Mouse (Mus musculus): Measurements from ENCODE around the gene Gas2l2. TPM values are rescaled to one million over a fixed set of nuclear protein-coding genes. Genes with fewer than 3 reads are reported as not detected.
A peak's percentile ranks its signal among the peaks of the same experiment; 100 is the strongest.

Gas2l2 gene
- polyA plus RNA-seq, 1 experiment from 2014 or later: not detected

- peaks cover 28% of the 10 kb centered on the region for H3K27me3 ChIP-seq (replicated peaks)
- no peaks in the 10 kb centered on the region for H3K9me3 ChIP-seq
- H3K4me3 ChIP-seq: no peak overlapping the region
- H3K4me2 ChIP-seq: no peak overlapping the region
- peaks cover 60% of the 10 kb centered on the region for H3K4me1 ChIP-seq
- no peak overlapping the region for H3K27ac ChIP-seq (replicated peaks)
- no peak overlapping the region for H3K9ac ChIP-seq
- H3K36me3 ChIP-seq: no peaks in the 10 kb centered on the region
- ATAC-seq (ENCODE audit: extremely low read depth, insufficient number of reproducible peaks, low FRiP score, low TSS enrichment): no peak
- 50% methylated on average over 7 of the region's 7 CpGs for WGBS
Observed at GRCm38 (mm10) chr11:83457257-83457656, 28.0 kb upstream of the Gas2l2 start.

- peaks cover 19% of the 10 kb centered on the region for H3K27me3 ChIP-seq (replicated peaks)
- no peak for ATAC-seq (ENCODE audit: extremely low read depth, insufficient number of reproducible peaks, low FRiP score, low TSS enrichment)
- no peak overlapping the region for H3K4me2 ChIP-seq
- H3K4me1 ChIP-seq: peaks cover 52% of the 10 kb centered on the region
- H3K27ac ChIP-seq (replicated peaks): no peak overlapping the region
- no peak overlapping the region for H3K4me3 ChIP-seq
- WGBS: 59% methylated on average over 3 of the region's 3 CpGs
- H3K9ac ChIP-seq: no peak overlapping the region
- 0 out of 2 replicates have a peak, but pooled peaks cover 3% of the 10 kb centered on the region for H3K36me3 ChIP-seq
- H3K9me3 ChIP-seq: no peaks in the 10 kb centered on the region
Observed at GRCm38 (mm10) chr11:83455608-83456007, 26.4 kb upstream of the Gas2l2 start.

GRCm38 (mm10) chr11:83454548-83454947, 25.3 kb upstream of the Gas2l2 start:
- no peaks in the 10 kb centered on the region for H3K9me3 ChIP-seq
- H3K4me1 ChIP-seq: peaks cover 54% of the 10 kb centered on the region
- peak overlapping the region; percentile 4; the same call in 1 of the 2 replicates for H3K9ac ChIP-seq
- no peak overlapping the region for H3K4me3 ChIP-seq
- peaks cover 15% of the 10 kb centered on the region for H3K27me3 ChIP-seq (replicated peaks)
- peak overlapping the region; percentile 30 for H3K27ac ChIP-seq (replicated peaks)
- H3K36me3 ChIP-seq: 0 out of 2 replicates have a peak, but pooled peaks cover 3% of the 10 kb centered on the region
- peak overlapping the region; percentile 33 for H3K4me2 ChIP-seq
- WGBS: 3% methylated on average over 4 of the region's 4 CpGs
- ATAC-seq (ENCODE audit: extremely low read depth, insufficient number of reproducible peaks, low FRiP score, low TSS enrichment): no peak

- Histone ChIP-seq H3K27me3 (replicated peaks) (peaks cover 17% of the 10 kb centered on the region), H3K9me3 (no peaks in the 10 kb centered on the region), H3K27ac (replicated peaks) (no peak overlapping the region), H3K4me3 (no peak overlapping the region), H3K36me3 (0 out of 2 replicates have a peak, but pooled peaks cover 3% of the 10 kb centered on the region), H3K9ac (no peak overlapping the region), H3K4me1 (peaks cover 64% of the 10 kb centered on the region), H3K4me2 (no peak overlapping the region)
- 83% methylated on average over 10 of the region's 10 CpGs for WGBS
- ATAC-seq (ENCODE audit: extremely low read depth, insufficient number of reproducible peaks, low FRiP score, low TSS enrichment): no peak
Observed at GRCm38 (mm10) chr11:83451281-83451680, 22.0 kb upstream of the Gas2l2 start.

GRCm38 (mm10) chr11:83450550-83450949, 21.3 kb upstream of the Gas2l2 start:
- H3K9me3 ChIP-seq: no peaks in the 10 kb centered on the region
- ATAC-seq (ENCODE audit: extremely low read depth, insufficient number of reproducible peaks, low FRiP score, low TSS enrichment): no peak
- H3K4me3 ChIP-seq: no peak overlapping the region
- peaks cover 58% of the 10 kb centered on the region for H3K4me1 ChIP-seq
- no peak overlapping the region for H3K27ac ChIP-seq (replicated peaks)
- WGBS: 30% methylated on average over 1 of the region's 1 CpGs
- H3K9ac ChIP-seq: no peak overlapping the region
- no peak overlapping the region for H3K4me2 ChIP-seq
- H3K36me3 ChIP-seq: 0 out of 2 replicates have a peak, but pooled peaks cover 3% of the 10 kb centered on the region
- H3K27me3 ChIP-seq (replicated peaks): peaks cover 19% of the 10 kb centered on the region

- H3K9me3 ChIP-seq: no peaks in the 10 kb centered on the region
- H3K36me3 ChIP-seq: 0 out of 2 replicates have a peak, but pooled peaks cover 3% of the 10 kb centered on the region
- no peak overlapping the region for H3K4me3 ChIP-seq
- peaks cover 53% of the 10 kb centered on the region for H3K4me1 ChIP-seq
- peaks cover 32% of the 10 kb centered on the region for H3K27me3 ChIP-seq (replicated peaks)
- WGBS: 32% methylated on average over 4 of the region's 4 CpGs
- no peak overlapping the region for H3K4me2 ChIP-seq
- ATAC-seq (ENCODE audit: extremely low read depth, insufficient number of reproducible peaks, low FRiP score, low TSS enrichment): no peak
- H3K27ac ChIP-seq (replicated peaks): peak overlapping the region; percentile 75
- H3K9ac ChIP-seq: 0 out of 2 replicates have a peak overlapping the region, but pooled peaks have one; percentile 33
Observed at GRCm38 (mm10) chr11:83449298-83449697, 20.0 kb upstream of the Gas2l2 start.

- ATAC-seq (ENCODE audit: extremely low read depth, insufficient number of reproducible peaks, low FRiP score, low TSS enrichment): peak; percentile 45
- peaks cover 53% of the 10 kb centered on the region for H3K4me1 ChIP-seq
- H3K36me3 ChIP-seq: 0 out of 2 replicates have a peak, but pooled peaks cover 3% of the 10 kb centered on the region
- H3K9me3 ChIP-seq: no peaks in the 10 kb centered on the region
- peaks cover 36% of the 10 kb centered on the region for H3K27me3 ChIP-seq (replicated peaks)
- 0 out of 2 replicates have a peak overlapping the region, but pooled peaks have one; percentile 15 for H3K9ac ChIP-seq
- peak overlapping the region; percentile 75 for H3K27ac ChIP-seq (replicated peaks)
- no peak overlapping the region for H3K4me3 ChIP-seq
- peak overlapping the region; percentile 16; the same call in 1 of the 2 replicates for H3K4me2 ChIP-seq
Observed at GRCm38 (mm10) chr11:83448927-83449236, 19.6 kb upstream of the Gas2l2 start.

- no peak for ATAC-seq (ENCODE audit: extremely low read depth, insufficient number of reproducible peaks, low FRiP score, low TSS enrichment)
Observed at GRCm38 (mm10) chr11:83448021-83448926, 19.0 kb upstream of the Gas2l2 start.

GRCm38 (mm10) chr11:83447612-83448011, 18.4 kb upstream of the Gas2l2 start:
- no peak overlapping the region for H3K4me3 ChIP-seq
- H3K4me2 ChIP-seq: no peak overlapping the region
- ATAC-seq (ENCODE audit: extremely low read depth, insufficient number of reproducible peaks, low FRiP score, low TSS enrichment): no peak
- H3K27ac ChIP-seq (replicated peaks): peak overlapping the region; percentile 75
- H3K27me3 ChIP-seq (replicated peaks): peaks cover 48% of the 10 kb centered on the region
- H3K9me3 ChIP-seq: no peaks in the 10 kb centered on the region
- H3K9ac ChIP-seq: peak overlapping the region; percentile 41; the same call in 1 of the 2 replicates
- 69% methylated on average over 10 of the region's 10 CpGs for WGBS
- peaks cover 64% of the 10 kb centered on the region for H3K4me1 ChIP-seq
- H3K36me3 ChIP-seq: 0 out of 2 replicates have a peak, but pooled peaks cover 3% of the 10 kb centered on the region

More at GRCm38 (mm10) chr11:83448021-83448926, 19.0 kb upstream of the Gas2l2 start:
- WGBS: 29% methylated on average over 16 of the region's 16 CpGs
- Histone ChIP-seq H3K4me3 (no peak overlapping the region), H3K27ac (replicated peaks) (peak overlapping the region; percentile 75), H3K4me2 (peak overlapping the region; percentile 16; the same call in 1 of the 2 replicates), H3K27me3 (replicated peaks) (peaks cover 42% of the 10 kb centered on the region), H3K9ac (peak overlapping the region; percentile 41), H3K9me3 (no peaks in the 10 kb centered on the region), H3K36me3 (0 out of 2 replicates have a peak, but pooled peaks cover 3% of the 10 kb centered on the region), H3K4me1 (peaks cover 58% of the 10 kb centered on the region)

GRCm38 (mm10) chr11:83445001-83445400, 15.7 kb upstream of the Gas2l2 start:
- no peaks in the 10 kb centered on the region for H3K9me3 ChIP-seq
- H3K27me3 ChIP-seq (replicated peaks): peaks cover 57% of the 10 kb centered on the region
- H3K4me1 ChIP-seq: peaks cover 79% of the 10 kb centered on the region
- ATAC-seq (ENCODE audit: extremely low read depth, insufficient number of reproducible peaks, low FRiP score, low TSS enrichment): no peak
- H3K4me3 ChIP-seq: peak overlapping the region; percentile 37
- no peaks in the 10 kb centered on the region for H3K36me3 ChIP-seq
- peak overlapping the region; percentile 67 for H3K9ac ChIP-seq
- WGBS: 24% methylated on average over 19 of the region's 19 CpGs
- H3K27ac ChIP-seq (replicated peaks): no peak overlapping the region
- peak overlapping the region; percentile 62 for H3K4me2 ChIP-seq

GRCm38 (mm10) chr11:83443824-83444223, 14.6 kb upstream of the Gas2l2 start:
- no peak for ATAC-seq (ENCODE audit: extremely low read depth, insufficient number of reproducible peaks, low FRiP score, low TSS enrichment)
- 0 out of 2 replicates have a peak overlapping the region, but pooled peaks have one; percentile 7 for H3K4me2 ChIP-seq
- H3K36me3 ChIP-seq: no peaks in the 10 kb centered on the region
- H3K27ac ChIP-seq (replicated peaks): no peak overlapping the region
- peaks cover 57% of the 10 kb centered on the region for H3K27me3 ChIP-seq (replicated peaks)
- peaks cover 68% of the 10 kb centered on the region for H3K4me1 ChIP-seq
- WGBS: 3% methylated on average over 7 of the region's 7 CpGs
- no peak overlapping the region; the same call in 1 of the 2 replicates for H3K9ac ChIP-seq
- no peak overlapping the region for H3K4me3 ChIP-seq
- no peaks in the 10 kb centered on the region for H3K9me3 ChIP-seq
